Mouse (Mus musculus) neutrophil, adult 5-6 weeks (primary cell): ENCODE results near the gene Cenpb. TPM values are rescaled to one million over a fixed set of nuclear protein-coding genes. Genes with fewer than 3 reads are reported as not detected.
"Not testable (repeated sequence)": the region's sequence is repeated elsewhere in the genome, so short reads cannot be mapped to it uniquely, and the experiment has no call there.

Source experiments
- ATAC-seq: fragments of 151-379, 151-347 bp; 2 replicates; pipeline ENCODE4 v1.8.0; 2017; ENCODE audit warnings: mild to moderate bottlenecking, moderate TSS enrichment; ENCODE audit not compliant: insufficient number of reproducible peaks, poor library complexity, low FRiP score, severe bottlenecking; ENCODE audit errors: extremely low read depth
- total RNA-seq: library from RNA; stranded (forward); fragments of 200-1000 nt; gene quantifications from 2 replicates; pipeline ENCODE4 v1.2.3, GENCODE M21; 2017

Cenpb gene
- 16.3 and 18.0 TPM in 2 replicates for total RNA-seq

GRCm38 (mm10) chr2:131179990-131180587 is at the start of gene Cenpb:
Gene Cenpb, minus strand, starts transcription at chr2:131180067.
- peak; percentile 33; the same call in 1 of the 2 replicates for ATAC-seq

- no peak for ATAC-seq
Observed at GRCm38 (mm10) chr2:131227243-131227642, 47.4 kb upstream of the Cenpb start.

- not testable (repeated sequence) for ATAC-seq
Observed at GRCm38 (mm10) chr2:131226669-131227068, 46.8 kb upstream of the Cenpb start.

GRCm38 (mm10) chr2:131225178-131225577 is 45.3 kb upstream of the Cenpb start:
- no peak for ATAC-seq

GRCm38 (mm10) chr2:131223569-131223968 is 43.7 kb upstream of the Cenpb start:
- ATAC-seq, result no peak

GRCm38 (mm10) chr2:131222562-131222961 is 42.7 kb upstream of the Cenpb start:
- ATAC-seq, result no peak

GRCm38 (mm10) chr2:131221853-131222515 is 42.1 kb upstream of the Cenpb start:
- no peak for ATAC-seq

- ATAC-seq, result no peak
Observed at GRCm38 (mm10) chr2:131220030-131220429, 40.2 kb upstream of the Cenpb start.

GRCm38 (mm10) chr2:131215941-131216858 is 36.3 kb upstream of the Cenpb start:
- ATAC-seq, result no peak

GRCm38 (mm10) chr2:131213773-131214172 is 33.9 kb upstream of the Cenpb start:
- ATAC-seq, result no peak

- no peak for ATAC-seq
Observed at GRCm38 (mm10) chr2:131211026-131211615, 31.3 kb upstream of the Cenpb start.

- ATAC-seq, result peak; percentile 96
Observed at GRCm38 (mm10) chr2:131209969-131210792, 30.3 kb upstream of the Cenpb start.

- no peak for ATAC-seq
Observed at GRCm38 (mm10) chr2:131209125-131209795, 29.4 kb upstream of the Cenpb start.

- no peak for ATAC-seq
Observed at GRCm38 (mm10) chr2:131208356-131208755, 28.5 kb upstream of the Cenpb start.

GRCm38 (mm10) chr2:131206778-131207177 is 26.9 kb upstream of the Cenpb start, which contains the start of gene Ap5s1:
Gene Ap5s1, plus strand, starts transcription at chr2:131207078.
- ATAC-seq, result no peak

GRCm38 (mm10) chr2:131205521-131206182 is 25.8 kb upstream of the Cenpb start:
- no peak for ATAC-seq

GRCm38 (mm10) chr2:131204410-131204981 is 24.6 kb upstream of the Cenpb start:
- no peak for ATAC-seq
